12 mouse cellular contexts compared by ENCODE assay signal in the genomic region with DNA sequence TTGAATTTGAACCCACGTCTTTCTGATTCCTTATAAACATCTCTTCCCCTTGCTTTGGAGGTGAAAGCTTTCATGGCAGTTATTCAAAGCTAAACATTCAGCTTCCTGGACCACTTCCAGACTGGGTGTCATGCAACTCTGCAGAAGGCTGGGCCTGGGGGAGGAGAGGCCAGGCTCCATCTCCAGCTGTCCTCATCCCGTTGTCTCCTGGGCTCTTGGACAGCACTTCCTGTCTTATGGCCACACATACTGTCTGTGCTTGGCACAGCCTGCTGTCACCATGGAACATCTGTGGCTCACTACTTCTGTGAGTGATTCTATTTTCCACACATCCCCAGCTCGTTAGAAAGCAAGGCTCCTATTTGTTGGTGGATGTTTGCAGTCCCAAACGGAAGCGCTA. TPM values are rescaled to one million over a fixed set of nuclear protein-coding genes. Genes with fewer than 3 reads are reported as not detected.
DNase-seq lines count a peak whose midpoint lies in the region; ATAC-seq and TF ChIP-seq lines count a peak whose summit lies in the region.
"Had no signal": no experiment of that assay in that cellular context is flagged by ENCODE, and none has a peak within 500 bp of the region (broad histone marks: within the 10 kb centered on the region; RNA-seq: fewer than 3 reads in every experiment).

No protein-coding gene starts in this region.

- peak; percentile 99 for ATAC-seq in lung, embryonic 14.5 days (ENCODE audit: insufficient read depth)

- no peaks in the 10 kb centered on the region for H3K36me3 ChIP-seq in lung, embryonic 14.5 days (ENCODE audit: insufficient read depth)
- H3K36me3 ChIP-seq: hindbrain, embryonic 12.5 days; limb, embryonic 10.5 days had no signal

- peak; percentile 96 for DNase-seq in lung, embryonic 14.5 days
- no peak for DNase-seq in lung, adult 18-20 months
- peak; percentile 16 to 33 for DNase-seq in frontal cortex, postnatal 10 days (ENCODE audit: low spot score in 2 of 2)
- peak; percentile 8 to 20 for DNase-seq in layer of hippocampus, postnatal 10 days (ENCODE audit: low spot score in 2 of 2)
- DNase-seq in lung, postnatal 4 days: peak; percentile 56 to 79
- DNase-seq in gastrocnemius, postnatal 10 days: no peak
- DNase-seq in spleen, postnatal 36 days (ENCODE audit: low spot score in 2 of 2): no peak
- DNase-seq in testis, postnatal 10 days (ENCODE audit: low spot score): no peak
- DNase-seq: kidney, adult 2 months had no signal

- no peak overlapping the region for H3K9ac ChIP-seq in lung, embryonic 14.5 days
- H3K9ac ChIP-seq: hindbrain, embryonic 12.5 days had no signal

- H3K4me2 ChIP-seq in lung, embryonic 14.5 days: no peak overlapping the region
- H3K4me2 ChIP-seq: hindbrain, embryonic 12.5 days had no signal

- no peaks in the 10 kb centered on the region for H3K27me3 ChIP-seq in lung, embryonic 14.5 days (ENCODE audit: insufficient read depth, low read length)
- H3K27me3 ChIP-seq: hindbrain, embryonic 12.5 days had no signal

- no peaks in the 10 kb centered on the region for H3K9me3 ChIP-seq in lung, embryonic 14.5 days (ENCODE audit: low read depth, low read length)
- H3K9me3 ChIP-seq: hindbrain, embryonic 12.5 days; limb, embryonic 10.5 days had no signal

- WGBS in lung, embryonic 14.5 days: 32% methylated on average over 5 of the region's 5 CpGs

- H3K4me1 ChIP-seq in lung, embryonic 14.5 days (ENCODE audit: insufficient read depth): no peaks in the 10 kb centered on the region
- H3K4me1 ChIP-seq: hindbrain, embryonic 12.5 days; limb, embryonic 10.5 days had no signal

- TF ChIP-seq CTCF in lung, embryonic 14.5 days (IDR thresholded peaks at IDR 0.05; ENCODE audit: low read depth): no peak

- H3K27ac ChIP-seq in lung, embryonic 14.5 days (ENCODE audit: low read depth): no peak overlapping the region
- H3K27ac ChIP-seq: hindbrain, embryonic 12.5 days; limb, embryonic 10.5 days had no signal

- H3K4me3 ChIP-seq in lung, embryonic 14.5 days (ENCODE audit: low read depth, low read length): no peak overlapping the region
- H3K4me3 ChIP-seq: hindbrain, embryonic 12.5 days; limb, embryonic 10.5 days had no signal

RNA-seq across cellular contexts. Expression of gene Cacng3, which starts 31.5 kb away (rescaled TPM):
- polyA plus RNA-seq in lung, embryonic 14.5 days (2014; fragmentation: Nextera tagmentation; extraction: Ambion mirVana): 0.08 and 0.41 TPM in 2 replicates
- 10 to 100 TPM; 36.0 to 40.1 TPM for total RNA-seq in layer of hippocampus, postnatal 10 days (2021)
- under 1 TPM; 0.14 to 0.34 TPM for total RNA-seq in gastrocnemius, postnatal 10 days (2021)
- total RNA-seq: granulocyte monocyte progenitor cell, adult 5-6 weeks had no signal
- polyA plus RNA-seq: limb, embryonic 10.5 days had no signal

Comparison
In these comparisons a context has a peak if more than half of its experiments do, and no peak if none do; other contexts are left out.
1. DNase-seq: peak in lung, embryonic 14.5 days (single experiment), frontal cortex, postnatal 10 days (2 of 2), layer of hippocampus, postnatal 10 days (2 of 2) and lung, postnatal 4 days (2 of 2); none in lung, adult 18-20 months (0 of 2), gastrocnemius, postnatal 10 days (single experiment), spleen, postnatal 36 days (0 of 2) and testis, postnatal 10 days (single experiment).
2. RNA of gene Cacng3, which starts 31.5 kb away (total RNA-seq): 36.0 to 40.1 TPM in layer of hippocampus, postnatal 10 days; 0.14 to 0.34 TPM in gastrocnemius, postnatal 10 days; every median in the first group is over 10 times any median in the second.